Mouse (Mus musculus): ENCODE measurements around the gene Aoah. TPM values are rescaled to one million over a fixed set of nuclear protein-coding genes. Genes with fewer than 3 reads are reported as not detected.

Aoah gene
- polyA plus RNA-seq, 1 experiment from 2014 or later, result 0.77 TPM

DNA sequence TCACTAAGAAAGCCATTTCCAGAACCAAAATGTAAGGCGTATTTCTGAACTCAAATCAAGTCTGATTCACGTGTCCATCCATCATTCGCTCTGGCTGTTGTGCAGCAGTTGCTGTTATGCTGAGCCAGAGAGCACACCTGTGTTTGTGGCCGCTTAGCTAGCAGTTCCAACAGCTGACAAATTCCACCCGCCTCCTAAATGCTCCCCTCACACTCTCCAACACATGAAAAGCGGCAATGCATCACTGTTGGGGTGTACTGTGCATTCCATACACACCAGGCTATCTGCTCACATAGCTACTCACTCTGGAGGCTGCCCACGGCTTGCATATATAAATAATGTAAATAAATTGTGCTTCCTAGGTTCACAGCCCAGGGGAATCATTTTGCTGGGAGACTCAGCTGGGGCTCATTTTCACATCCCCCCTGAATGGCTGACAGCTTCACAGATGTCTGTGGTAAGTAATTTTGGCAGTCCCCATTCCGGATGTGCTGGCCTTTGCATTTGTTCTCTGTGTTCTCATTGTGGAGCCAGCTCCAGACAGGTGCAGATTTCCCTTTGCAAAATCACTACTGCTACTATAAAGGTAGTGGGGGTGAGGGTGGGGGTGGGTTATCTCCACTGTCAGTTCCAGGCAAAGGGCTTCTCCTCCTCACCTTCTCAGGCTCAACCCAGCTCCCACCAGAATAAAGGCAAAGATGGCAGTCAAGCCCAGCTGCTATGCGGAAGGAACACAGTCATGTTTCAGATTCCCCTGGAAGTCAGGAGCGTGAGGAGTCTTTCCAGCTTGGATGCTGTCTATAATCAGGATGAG lies 123.0 kb downstream of the Aoah start:
- ATAC-seq (replicated peaks; ENCODE audit: insufficient number of reproducible peaks, insufficient read depth, low FRiP score, low read depth), result no peak
- WGBS, result 74% methylated on average over 10 of the region's 10 CpGs
- H3K9me3 ChIP-seq (replicated peaks), result no peaks in the 10 kb centered on the region
- no peak overlapping the region for H3K4me3 ChIP-seq
- H3K27me3 ChIP-seq, result no peaks in the 10 kb centered on the region
- H3K4me1 ChIP-seq (replicated peaks), result no peaks in the 10 kb centered on the region
- no peak overlapping the region for H3K27ac ChIP-seq
- no peak overlapping the region for H3K4me2 ChIP-seq
- H3K36me3 ChIP-seq, result no peaks in the 10 kb centered on the region
- no peak overlapping the region for H3K9ac ChIP-seq

DNA sequence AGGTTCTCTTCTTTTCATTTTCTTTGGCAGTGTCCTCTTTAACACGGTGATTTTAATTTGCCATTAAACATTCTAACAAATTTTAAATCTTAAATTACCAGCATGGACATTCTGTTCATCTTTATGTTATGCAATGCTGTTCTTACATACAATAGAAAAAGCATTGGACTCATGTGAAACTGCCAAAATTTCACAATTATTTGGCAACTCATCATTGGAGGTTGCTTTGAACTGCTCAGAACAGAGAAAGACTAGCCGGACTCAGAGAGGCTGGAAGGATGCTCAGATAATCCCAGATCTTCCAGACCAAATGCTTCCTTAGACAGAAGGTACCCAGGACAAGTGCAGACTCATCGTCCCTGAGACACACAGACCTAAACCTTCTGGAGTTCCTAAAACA lies 126.5 kb downstream of the Aoah start:
- Histone ChIP-seq H3K9me3 (replicated peaks) (no peaks in the 10 kb centered on the region), H3K9ac (no peak overlapping the region), H3K27ac (no peak overlapping the region), H3K4me2 (no peak overlapping the region), H3K4me1 (replicated peaks) (no peaks in the 10 kb centered on the region), H3K36me3 (no peaks in the 10 kb centered on the region), H3K4me3 (no peak overlapping the region), H3K27me3 (no peaks in the 10 kb centered on the region)
- 81% methylated on average over 3 of the region's 3 CpGs for WGBS
- no peak for ATAC-seq (replicated peaks; ENCODE audit: insufficient number of reproducible peaks, insufficient read depth, low FRiP score, low read depth)

DNA sequence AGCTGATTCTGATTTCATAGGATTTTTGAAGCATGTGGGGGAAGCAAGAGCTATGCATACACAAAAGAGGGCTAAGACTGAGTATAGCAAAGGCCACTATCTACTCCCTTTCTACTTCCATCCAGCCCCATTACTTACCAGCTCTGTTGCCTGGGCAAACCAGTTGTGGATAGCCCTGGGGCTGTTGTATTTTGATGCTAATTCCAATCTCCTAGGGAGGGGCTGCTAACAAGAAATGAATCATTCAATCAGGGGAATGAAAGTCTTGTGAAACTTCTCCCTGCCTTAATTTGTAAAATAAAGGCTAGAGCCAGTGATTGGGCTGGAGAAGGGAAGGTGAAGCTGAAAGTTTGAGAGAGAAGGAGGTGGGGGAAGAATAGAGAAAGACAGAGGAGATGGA lies 142.1 kb downstream of the Aoah start:
- no peaks in the 10 kb centered on the region for H3K36me3 ChIP-seq
- no peaks in the 10 kb centered on the region for H3K9me3 ChIP-seq (replicated peaks)
- H3K27me3 ChIP-seq, result no peaks in the 10 kb centered on the region
- H3K4me3 ChIP-seq, result no peak overlapping the region
- no peaks in the 10 kb centered on the region for H3K4me1 ChIP-seq (replicated peaks)
- H3K9ac ChIP-seq, result no peak overlapping the region
- ATAC-seq (replicated peaks; ENCODE audit: insufficient number of reproducible peaks, insufficient read depth, low FRiP score, low read depth), result no peak
- H3K27ac ChIP-seq, result no peak overlapping the region
- H3K4me2 ChIP-seq, result no peak overlapping the region

GRCm38 (mm10) chr13:20937452-20937851 lies 143.5 kb downstream of the Aoah start:
- no peak overlapping the region for H3K27ac ChIP-seq
- WGBS, result 19% methylated on average over 5 of the region's 5 CpGs

GRCm38 (mm10) chr13:20939099-20939498 lies 145.2 kb downstream of the Aoah start:
- Histone ChIP-seq H3K9ac (no peak overlapping the region), H3K27ac (no peak overlapping the region), H3K4me3 (no peak overlapping the region), H3K27me3 (no peaks in the 10 kb centered on the region), H3K36me3 (no peaks in the 10 kb centered on the region), H3K9me3 (replicated peaks) (no peaks in the 10 kb centered on the region), H3K4me1 (replicated peaks) (no peaks in the 10 kb centered on the region), H3K4me2 (no peak overlapping the region)
- ATAC-seq (replicated peaks; ENCODE audit: insufficient number of reproducible peaks, insufficient read depth, low FRiP score, low read depth), result no peak
- 77% methylated on average over 6 of the region's 6 CpGs for WGBS

More at GRCm38 (mm10) chr13:20937452-20937851, 143.5 kb downstream of the Aoah start:
- H3K27me3 ChIP-seq, result no peaks in the 10 kb centered on the region
- no peaks in the 10 kb centered on the region for H3K36me3 ChIP-seq
- no peak overlapping the region for H3K4me3 ChIP-seq
- no peak for ATAC-seq (replicated peaks; ENCODE audit: insufficient number of reproducible peaks, insufficient read depth, low FRiP score, low read depth)
- no peak overlapping the region for H3K4me2 ChIP-seq
- H3K9me3 ChIP-seq (replicated peaks), result no peaks in the 10 kb centered on the region
- H3K4me1 ChIP-seq (replicated peaks), result no peaks in the 10 kb centered on the region
- no peak overlapping the region for H3K9ac ChIP-seq

- Histone ChIP-seq H3K4me1 (replicated peaks) (no peaks in the 10 kb centered on the region), H3K4me3 (no peak overlapping the region), H3K9me3 (replicated peaks) (no peaks in the 10 kb centered on the region), H3K36me3 (no peaks in the 10 kb centered on the region), H3K27me3 (no peaks in the 10 kb centered on the region), H3K9ac (no peak overlapping the region), H3K27ac (no peak overlapping the region), H3K4me2 (no peak overlapping the region)
- WGBS, result 50% methylated on average over 6 of the region's 6 CpGs
- ATAC-seq (replicated peaks; ENCODE audit: insufficient number of reproducible peaks, insufficient read depth, low FRiP score, low read depth), result no peak
These were observed 146.5 kb downstream of the Aoah start for GRCm38 (mm10) chr13:20940389-20940788.

- 89% methylated on average over 4 of the region's 4 CpGs for WGBS
- Histone ChIP-seq H3K27me3 (no peaks in the 10 kb centered on the region), H3K9me3 (replicated peaks) (no peaks in the 10 kb centered on the region), H3K4me2 (no peak overlapping the region), H3K4me1 (replicated peaks) (no peaks in the 10 kb centered on the region), H3K27ac (no peak overlapping the region), H3K4me3 (no peak overlapping the region), H3K36me3 (no peaks in the 10 kb centered on the region), H3K9ac (no peak overlapping the region)
- no peak for ATAC-seq (replicated peaks; ENCODE audit: insufficient number of reproducible peaks, insufficient read depth, low FRiP score, low read depth)
These were observed 147.8 kb downstream of the Aoah start for GRCm38 (mm10) chr13:20941707-20942106.

DNA sequence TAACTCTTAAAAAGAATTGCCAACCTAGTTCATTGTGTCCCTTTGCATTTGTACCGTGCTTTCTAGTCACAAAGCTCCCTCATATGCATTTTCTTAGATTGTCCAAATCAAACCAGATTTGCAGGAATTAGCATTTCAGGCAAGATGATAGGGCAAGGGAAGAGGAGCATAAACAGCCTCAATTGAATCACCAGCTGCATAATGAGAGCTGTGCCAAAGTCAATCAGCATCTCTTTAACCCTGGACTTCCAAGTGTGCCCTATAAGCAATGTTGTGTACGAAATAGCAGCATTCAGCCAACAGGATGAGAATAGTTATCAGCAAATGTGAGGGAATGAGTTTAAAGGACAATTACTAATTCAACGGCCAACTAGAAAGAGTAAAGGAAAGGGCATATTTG lies 169.2 kb downstream of the Aoah start:
- no peaks in the 10 kb centered on the region for H3K36me3 ChIP-seq
- H3K4me1 ChIP-seq (replicated peaks), result no peaks in the 10 kb centered on the region
- no peaks in the 10 kb centered on the region for H3K9me3 ChIP-seq (replicated peaks)
- ATAC-seq (replicated peaks; ENCODE audit: insufficient number of reproducible peaks, insufficient read depth, low FRiP score, low read depth), result no peak
- H3K4me2 ChIP-seq, result no peak overlapping the region
- 72% methylated on average over 3 of the region's 3 CpGs for WGBS
- no peaks in the 10 kb centered on the region for H3K27me3 ChIP-seq
- H3K27ac ChIP-seq, result no peak overlapping the region
- no peak overlapping the region for H3K9ac ChIP-seq
- no peak overlapping the region for H3K4me3 ChIP-seq

- no peak overlapping the region for H3K27ac ChIP-seq
- ATAC-seq (replicated peaks; ENCODE audit: insufficient number of reproducible peaks, insufficient read depth, low FRiP score, low read depth), result no peak
- WGBS, result 73% methylated on average over 8 of the region's 8 CpGs
- no peaks in the 10 kb centered on the region for H3K9me3 ChIP-seq (replicated peaks)
- H3K4me3 ChIP-seq, result no peak overlapping the region
- no peak overlapping the region for H3K9ac ChIP-seq
- no peaks in the 10 kb centered on the region for H3K4me1 ChIP-seq (replicated peaks)
- no peaks in the 10 kb centered on the region for H3K36me3 ChIP-seq
- H3K27me3 ChIP-seq, result no peaks in the 10 kb centered on the region
- H3K4me2 ChIP-seq, result no peak overlapping the region
These were observed 187.6 kb downstream of the Aoah start for GRCm38 (mm10) chr13:20981234-20982230.

GRCm38 (mm10) chr13:20985510-20985909 lies 191.6 kb downstream of the Aoah start:
- Histone ChIP-seq H3K4me1 (replicated peaks) (no peaks in the 10 kb centered on the region), H3K9ac (no peak overlapping the region), H3K9me3 (replicated peaks) (no peaks in the 10 kb centered on the region), H3K36me3 (no peaks in the 10 kb centered on the region), H3K4me2 (no peak overlapping the region), H3K4me3 (no peak overlapping the region), H3K27ac (no peak overlapping the region), H3K27me3 (no peaks in the 10 kb centered on the region)
- ATAC-seq (replicated peaks; ENCODE audit: insufficient number of reproducible peaks, insufficient read depth, low FRiP score, low read depth), result no peak

GRCm38 (mm10) chr13:20985961-20986360 lies 192.0 kb downstream of the Aoah start:
- Histone ChIP-seq H3K9me3 (replicated peaks) (no peaks in the 10 kb centered on the region), H3K27me3 (no peaks in the 10 kb centered on the region), H3K4me2 (no peak overlapping the region), H3K4me1 (replicated peaks) (no peaks in the 10 kb centered on the region), H3K27ac (no peak overlapping the region), H3K4me3 (no peak overlapping the region), H3K9ac (no peak overlapping the region), H3K36me3 (no peaks in the 10 kb centered on the region)
- no peak for ATAC-seq (replicated peaks; ENCODE audit: insufficient number of reproducible peaks, insufficient read depth, low FRiP score, low read depth)
